Mouse (Mus musculus): ENCODE measurements around the gene Gm43191. TPM values are rescaled to one million over a fixed set of nuclear protein-coding genes. Genes with fewer than 3 reads are reported as not detected.

The Gm43191 gene
- total RNA-seq, 4 experiments from 2014 or later = not detected

DNA sequence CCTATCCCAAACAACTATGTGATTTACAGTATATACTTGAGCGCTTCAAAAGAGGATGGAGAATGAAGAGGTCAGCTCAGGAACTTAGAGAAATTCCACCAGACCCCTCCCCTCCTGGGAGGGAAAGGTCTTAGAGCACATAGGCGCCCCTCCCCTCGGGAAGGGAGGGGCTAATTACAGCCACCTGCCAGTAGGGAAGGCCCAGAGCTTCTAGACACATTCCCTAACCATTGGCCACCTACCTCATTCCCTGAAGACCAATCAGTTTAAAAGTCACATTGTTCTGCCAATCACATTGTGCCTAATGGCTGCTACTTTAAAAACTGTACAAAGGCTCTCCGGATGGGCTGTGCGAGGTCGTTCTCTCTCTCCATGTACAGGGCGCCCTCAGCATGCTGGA, 58.4 kb downstream of the Gm43191 start:
- no peak for DNase-seq (ENCODE audit: low spot score in 2 of 2)

DNA sequence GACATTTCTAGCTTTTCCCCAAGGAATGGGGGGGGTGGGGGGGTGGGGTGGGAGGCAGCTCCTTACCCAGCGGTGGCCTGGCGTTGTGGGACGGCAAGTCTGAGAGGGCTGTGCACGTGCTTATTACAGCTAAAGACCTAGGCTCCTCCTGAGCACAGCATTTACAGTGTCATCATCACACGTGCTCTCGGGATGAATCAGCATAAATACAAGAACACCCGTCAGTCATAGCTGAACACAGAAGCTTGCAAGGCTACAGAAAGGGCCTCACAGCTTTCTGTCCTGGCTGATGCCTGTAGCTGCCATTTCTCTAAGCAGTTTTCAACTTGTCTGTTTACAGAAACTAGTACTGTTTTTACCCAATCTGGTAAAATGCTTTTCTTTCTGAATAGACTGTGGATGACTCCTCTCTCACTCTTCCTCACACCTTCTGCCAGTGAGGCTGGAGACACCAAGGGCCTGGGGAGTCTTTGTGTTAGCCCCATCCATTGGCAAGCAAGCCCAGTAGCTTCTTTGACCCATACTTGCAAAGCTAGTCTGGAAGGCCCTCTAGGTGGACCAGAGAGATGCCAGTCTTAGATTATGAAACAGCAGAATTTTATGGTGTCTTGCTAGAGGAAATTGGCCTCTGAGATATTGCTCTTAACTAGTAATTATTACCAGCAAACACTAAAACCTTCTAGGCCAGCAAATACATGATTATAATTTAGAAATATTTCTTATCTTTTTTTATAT, 60.3 kb downstream of the Gm43191 start:
- DNase-seq (ENCODE audit: low spot score in 2 of 2) = no peak

DNA sequence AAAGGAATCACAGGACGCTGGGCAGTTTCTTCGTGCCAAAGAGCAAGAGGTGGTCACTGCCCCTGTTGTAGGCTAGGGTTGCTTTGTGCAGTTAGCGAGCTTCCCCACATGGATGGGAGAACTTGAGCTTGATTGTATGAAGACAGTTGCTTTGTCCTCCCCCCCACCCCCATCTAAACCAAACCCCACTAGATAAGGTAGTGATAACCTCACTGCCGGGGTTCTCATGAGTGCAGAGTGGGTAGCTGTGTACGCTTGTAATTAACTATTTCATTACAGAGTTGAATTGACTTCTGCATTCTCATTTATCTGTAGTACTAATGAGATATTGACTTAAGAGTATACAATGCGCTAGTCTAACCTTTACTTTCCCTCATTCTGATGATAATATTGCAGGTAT, 62.2 kb downstream of the Gm43191 start:
- no peak for DNase-seq (ENCODE audit: low spot score in 2 of 2)

DNA sequence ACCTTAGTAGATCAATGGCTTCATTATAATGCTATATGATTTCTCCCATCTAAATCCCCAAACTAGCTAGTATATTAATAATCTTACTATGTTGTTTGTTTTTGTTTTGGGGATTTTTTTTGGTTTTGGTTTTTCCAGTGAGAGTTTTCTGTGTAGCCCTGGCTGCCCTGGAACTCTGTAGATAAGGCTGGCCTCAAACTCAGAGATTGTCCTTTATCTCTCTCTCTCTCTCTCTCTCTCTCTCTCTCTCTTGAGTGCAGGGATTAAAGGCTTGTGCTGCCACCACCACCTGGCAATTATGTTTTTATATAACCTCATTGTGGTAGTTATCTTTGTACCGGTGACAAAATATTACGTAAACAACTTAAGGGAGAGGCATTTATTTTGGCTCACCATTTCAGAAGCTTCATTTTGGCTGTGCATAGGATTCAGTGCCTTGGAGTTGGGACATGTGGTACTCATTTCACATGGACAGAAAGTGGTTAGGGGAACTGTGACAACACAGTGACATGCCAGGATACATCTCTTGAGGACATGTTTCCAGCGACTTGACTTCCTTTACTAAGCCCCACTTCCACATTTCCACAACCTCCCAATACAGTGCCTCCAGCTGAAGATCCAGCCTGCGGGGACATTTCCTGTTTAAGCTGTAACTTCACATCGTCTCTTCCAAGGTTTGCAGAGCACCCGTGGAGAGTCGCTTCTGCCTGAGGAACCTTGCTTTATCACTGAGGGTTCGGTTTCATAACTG, 65.6 kb downstream of the Gm43191 start:
- DNase-seq (ENCODE audit: low spot score in 2 of 2) = no peak

DNA sequence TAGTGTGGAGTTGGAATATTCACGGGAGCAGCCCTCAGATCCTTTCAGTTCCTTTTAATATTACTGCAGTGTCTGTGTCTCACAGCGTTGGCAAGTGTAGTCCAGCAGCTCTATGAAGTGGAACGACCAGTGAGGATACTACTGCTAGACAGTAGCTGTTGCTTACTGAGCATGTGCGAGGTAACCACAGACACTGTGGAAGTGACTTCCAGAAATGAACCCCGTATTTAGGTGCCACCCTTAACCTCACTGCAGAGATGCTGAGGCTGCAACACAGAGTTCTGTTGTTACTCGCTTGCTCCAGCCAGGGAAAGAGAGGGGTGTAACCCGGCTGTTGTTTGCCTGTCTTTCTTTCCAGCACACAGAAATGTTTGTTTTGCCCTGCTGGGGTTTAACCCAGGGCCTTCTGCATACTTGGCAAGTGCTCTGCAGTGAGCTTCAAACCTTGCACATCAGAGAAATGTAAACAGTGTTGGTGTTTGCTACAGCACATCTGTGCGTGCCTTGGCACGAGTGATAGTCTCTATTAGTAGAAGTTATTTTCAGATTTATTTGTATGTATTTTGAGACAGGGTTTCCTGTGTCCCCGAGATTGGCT, 66.7 kb downstream of the Gm43191 start, which contains the start of gene Trmt13:
Gene Trmt13, minus strand, starts transcription at position 293 of the 598 bp plus-strand sequence.
- DNase-seq (ENCODE audit: low spot score in 2 of 2) = peak; percentile 48 to 50

DNA sequence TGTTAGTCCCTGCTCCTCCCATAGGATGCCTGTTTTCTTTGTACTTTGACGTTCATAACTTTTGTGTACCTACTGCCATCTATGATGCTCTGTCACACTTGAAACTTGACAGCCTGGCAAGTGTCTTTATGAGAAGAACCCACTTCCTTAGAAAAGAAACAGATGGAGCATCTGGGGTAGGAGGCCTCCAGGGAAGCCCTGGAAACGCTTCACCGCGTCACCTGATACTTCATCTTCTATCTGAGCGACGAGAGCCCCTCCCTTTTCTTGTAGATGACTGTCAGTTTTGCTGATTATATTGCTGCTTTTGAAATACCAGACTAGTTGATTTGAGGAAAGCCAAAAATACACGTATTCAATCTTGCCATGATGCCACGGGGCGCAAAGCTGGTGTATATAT, 76.5 kb downstream of the Gm43191 start:
- DNase-seq (ENCODE audit: low spot score in 2 of 2) = no peak

DNA sequence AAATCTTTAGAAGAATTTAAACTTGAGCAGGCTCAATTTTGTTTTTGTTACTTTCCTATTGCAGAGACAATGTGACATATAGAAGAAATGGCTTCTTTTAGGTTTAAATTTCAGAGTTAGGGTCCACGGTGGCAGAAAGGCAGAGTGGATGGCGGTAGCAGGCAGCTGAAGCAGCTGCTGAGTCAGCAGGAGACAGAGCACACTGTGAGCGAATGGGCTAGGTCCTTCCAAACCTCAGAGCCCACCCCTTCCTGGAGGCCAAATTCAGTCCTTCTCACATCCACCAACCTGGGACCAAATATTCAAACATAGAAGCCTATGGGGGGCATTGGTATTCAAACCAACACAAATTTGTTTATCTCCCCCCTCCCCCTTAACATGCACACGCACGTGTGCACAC, 79.3 kb downstream of the Gm43191 start:
- no peak for DNase-seq (ENCODE audit: low spot score in 2 of 2)

DNA sequence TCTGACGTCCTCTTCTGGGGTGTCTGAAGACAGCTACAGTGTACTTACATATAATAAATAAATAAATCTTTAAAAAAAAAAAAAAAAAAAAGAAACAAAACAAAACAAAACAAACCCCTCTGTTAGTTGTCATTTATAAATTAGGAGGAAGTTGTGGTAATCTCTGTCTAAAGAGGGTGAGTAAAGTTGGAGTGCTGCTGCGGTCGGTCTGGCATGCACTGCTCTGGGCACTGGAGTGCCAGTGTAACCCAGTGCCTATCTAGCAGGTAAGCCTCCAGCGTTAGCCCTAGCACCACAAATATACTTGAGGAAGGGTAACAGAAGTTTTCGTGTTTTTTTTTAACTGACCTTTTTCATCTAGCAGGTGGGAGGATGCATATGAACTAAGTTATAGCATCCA, 80.1 kb downstream of the Gm43191 start:
- DNase-seq (ENCODE audit: low spot score in 2 of 2) = no peak

DNA sequence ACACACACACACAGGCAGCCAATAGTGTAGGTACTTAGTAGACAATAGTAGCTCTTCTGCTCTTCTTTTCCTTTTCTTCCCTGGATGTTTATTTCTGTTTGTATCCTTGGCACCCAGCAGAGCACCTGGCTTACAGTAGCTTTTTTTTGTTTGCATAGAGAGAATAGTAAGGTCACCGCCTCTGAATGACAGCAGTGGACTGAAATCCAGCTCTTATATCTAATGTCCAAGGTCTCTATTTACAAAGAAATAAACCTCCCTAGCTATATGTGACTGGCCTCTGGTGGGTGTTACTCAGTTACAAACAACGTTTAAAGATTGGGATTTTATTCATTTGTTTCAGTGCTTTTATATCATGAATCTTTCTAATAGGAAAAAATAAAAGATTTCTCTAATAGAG, 81.4 kb downstream of the Gm43191 start:
- no peak for DNase-seq (ENCODE audit: low spot score in 2 of 2)

DNA sequence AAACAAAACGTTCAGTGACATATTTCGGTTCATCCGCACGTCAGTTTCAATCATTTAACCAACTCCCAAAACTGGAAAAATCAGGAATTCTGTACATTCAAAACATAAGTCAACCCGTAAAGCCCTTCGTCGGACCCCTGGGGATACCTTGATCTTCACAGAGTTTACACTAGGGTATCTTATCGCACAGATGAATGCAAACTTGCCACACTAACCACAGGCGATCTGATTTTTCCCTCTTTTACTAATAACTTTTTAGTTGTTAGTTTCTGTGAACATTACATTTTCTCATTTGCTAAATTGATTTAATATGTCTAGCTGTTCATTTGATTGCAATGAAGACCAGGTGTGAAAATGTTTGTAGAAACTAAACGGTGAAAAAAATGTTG, 85.5 kb downstream of the Gm43191 start:
- DNase-seq (ENCODE audit: low spot score in 2 of 2) = no peak

DNA sequence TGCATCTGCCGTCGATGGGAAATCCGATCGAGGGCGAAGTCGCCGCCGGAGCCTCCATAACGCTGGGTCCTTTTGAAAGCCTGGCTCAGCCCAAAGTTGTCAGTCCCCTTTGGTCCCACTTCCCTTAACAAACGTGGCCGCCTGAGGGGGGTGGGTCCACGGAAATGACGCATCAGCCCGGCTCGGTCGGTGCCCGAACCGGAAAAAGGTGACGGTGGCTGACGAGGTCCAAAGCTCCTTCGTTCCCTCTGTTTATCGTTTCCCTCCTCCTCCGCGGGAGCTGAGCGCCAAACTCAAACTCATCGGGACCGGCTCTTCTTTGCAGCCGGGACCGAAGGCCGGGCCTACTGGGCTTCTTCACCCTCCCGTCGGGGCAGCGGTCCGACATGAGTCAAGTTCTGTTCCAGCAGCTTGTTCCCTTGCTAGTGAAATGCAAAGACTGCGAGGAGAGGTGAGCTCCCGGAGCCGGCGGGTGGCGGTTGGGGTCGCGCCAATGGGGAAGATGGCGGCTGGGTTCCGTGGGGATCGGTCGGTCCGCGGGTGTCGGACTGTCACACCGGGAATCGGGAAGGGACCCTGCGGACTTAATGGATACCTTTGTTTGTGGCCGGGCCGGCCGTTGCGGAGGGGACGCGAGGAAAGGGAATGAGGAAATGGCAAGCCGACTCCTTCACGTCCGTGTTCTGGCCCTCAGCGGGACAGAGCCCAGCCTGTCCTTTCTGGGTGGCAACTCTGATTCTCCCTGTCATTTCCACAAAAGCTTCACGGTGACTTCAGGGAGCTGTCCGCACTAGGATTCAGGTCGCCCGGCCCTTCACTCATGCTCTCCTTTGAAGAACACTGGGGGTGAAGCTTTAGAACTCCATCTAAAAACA, 86.1 kb downstream of the Gm43191 start, which contains the start of gene Sass6:
Gene Sass6, plus strand, starts transcription at position 255 of the 875 bp plus-strand sequence.
- peak; percentile 95 to 98 for DNase-seq (ENCODE audit: low spot score in 2 of 2)

DNA sequence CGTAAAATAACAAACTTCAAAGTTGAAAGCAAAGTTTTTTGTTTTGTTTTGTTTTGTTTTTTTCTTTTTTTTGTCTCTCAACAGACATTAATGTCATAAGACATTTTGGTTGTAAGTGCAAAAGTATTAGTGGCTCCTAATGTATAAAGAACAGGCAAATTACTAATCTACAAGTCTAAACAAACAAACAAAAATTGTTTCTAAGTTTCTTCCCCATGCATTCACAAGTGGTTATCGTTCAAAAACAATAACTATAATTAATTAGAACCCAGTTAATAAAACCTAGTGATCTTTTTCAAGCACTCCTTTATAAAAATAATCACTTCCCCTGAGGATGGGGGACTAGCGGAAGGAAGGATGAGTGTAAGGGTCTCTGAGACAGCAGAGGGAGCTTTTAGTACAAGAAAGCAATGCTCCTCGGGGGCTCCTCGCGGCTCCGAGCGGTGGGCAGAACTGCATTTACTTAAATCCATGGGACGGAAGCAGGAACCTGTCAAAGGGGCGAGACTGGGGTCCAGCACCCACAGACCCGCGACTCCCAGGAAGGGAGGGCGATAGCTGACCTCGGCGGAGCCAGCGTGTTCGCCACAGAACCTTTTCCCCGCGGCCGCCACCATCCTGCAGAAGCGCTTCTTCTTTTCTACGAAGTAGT, 86.9 kb downstream of the Gm43191 start:
- DNase-seq (ENCODE audit: low spot score in 2 of 2) = no peak

Other genes starting within 250 kb of the Gm43191 start
- gene Rtca, start 173.1 kb downstream of the Gm43191 start, total RNA-seq (2022) = 10 to 100 TPM; 55.3 to 62.4 (median 60.2) TPM
- gene Dbt, start 168.2 kb downstream of the Gm43191 start, total RNA-seq (2022) = 10 to 100 TPM; 16.5 to 23.1 (median 18.1) TPM
- under 1 TPM in 3 of 4 experiments, not detected in 1; 0.17 to 0.45 (median 0.31) TPM for gene Lrrc39, start 118.3 kb downstream of the Gm43191 start, total RNA-seq (2022)
- 1 to 10 TPM; 5.9 to 8.6 (median 7.9) TPM for gene Sass6, start 86.3 kb downstream of the Gm43191 start, total RNA-seq (2022)
- gene Trmt13, start 66.7 kb downstream of the Gm43191 start, total RNA-seq (2022) = 10 to 100 TPM; 18.4 to 26.2 (median 20.4) TPM
- 10 to 100 TPM; 55.4 to 62.1 (median 59.8) TPM for gene Mfsd14a, start 18.6 kb downstream of the Gm43191 start, total RNA-seq (2022)
- gene Slc35a3, start 31.6 kb upstream of the Gm43191 start, total RNA-seq (2022) = 10 to 100 TPM; 16.3 to 18.2 (median 17.5) TPM
- 10 to 100 TPM; 26.4 to 27.8 (median 27.1) TPM for gene Agl, start 126.9 kb upstream of the Gm43191 start, total RNA-seq (2022)
- gene Frrs1, start 178.2 kb upstream of the Gm43191 start, total RNA-seq (2022) = 1 to 10 TPM in 2 of 4 experiments, under 1 TPM in 2; 0.47 to 3.0 (median 1.5) TPM